Mouse (Mus musculus) heart, embryonic 10.5 days (tissue): ENCODE measurements around the gene Ppp1r3g. TPM values are rescaled to one million over a fixed set of nuclear protein-coding genes. Genes with fewer than 3 reads are reported as not detected.

ENCODE experiments used
- DNase-seq: peaks from one replicate; pipeline ENCODE4 v3.0.0-alpha.2; 2017; ENCODE audit warnings: low spot score
- H3K27ac ChIP-seq: fragments of 300-500 bp; sonication (generic); 2 replicates; pipeline ENCODE4 v1.5.1; 2016; ENCODE audit warnings: mild to moderate bottlenecking
- H3K27me3 ChIP-seq: fragments of 300-500 bp; sonication (generic); 2 replicates; pipeline ENCODE4 v1.6.1; 2016; ENCODE audit warnings: mild to moderate bottlenecking; ENCODE audit not compliant: poor library complexity, insufficient read depth, severe bottlenecking
- H3K36me3 ChIP-seq: fragments of 300-500 bp; sonication (generic); 2 replicates; pipeline ENCODE4 v1.6.1; 2016; ENCODE audit warnings: mild to moderate bottlenecking, moderate library complexity
- H3K4me1 ChIP-seq: fragments of 300-500 bp; sonication (generic); 2 replicates; pipeline ENCODE4 v1.6.1; 2016; ENCODE audit warnings: mild to moderate bottlenecking
- H3K4me3 ChIP-seq: fragments of 300-500 bp; sonication (generic); 2 replicates; pipeline ENCODE4 v1.5.1; 2016; ENCODE audit warnings: mild to moderate bottlenecking, moderate library complexity
- H3K9me3 ChIP-seq: fragments of 300-500 bp; sonication (generic); 2 replicates; pipeline ENCODE4 v1.6.1; 2016; ENCODE audit warnings: mild to moderate bottlenecking, moderate library complexity
- WGBS: fragments of 180-500 bp; shearing (Covaris S2); methylation state at CpG from one replicate; pipeline ENCODE4 v1.1.7; 2016; 5-methylcytosine and 5-hydroxymethylcytosine counted together
- polyA plus RNA-seq: library from polyadenylated mRNA; unstranded; fragments of >200 nt; fragmentation: Nextera tagmentation; extraction: Ambion mirVana; gene quantifications from 2 replicates; pipeline ENCODE4 v1.2.1, GENCODE M21; 2016

Ppp1r3g gene
- 6.2 and 7.6 TPM in 2 replicates for polyA plus RNA-seq

- Histone ChIP-seq H3K9me3 (no peaks in the 10 kb centered on the region), H3K27ac (no peak within 1 kb of the TSS), H3K4me1 (no peaks in the 10 kb centered on the region), H3K4me3 (no peak within 1 kb of the TSS), H3K36me3 (no peaks in the 10 kb centered on the region), H3K27me3 (no peaks in the 10 kb centered on the region)
- DNase-seq, result no peak
- WGBS, result 95% methylated on average over 1 of the region's 1 CpGs
These were observed at the start of gene Ppp1r3g for GRCm38 (mm10) chr13:35958539-35958938. TSS of gene Ppp1r3g (plus strand) at chr13:35958839.

DNA sequence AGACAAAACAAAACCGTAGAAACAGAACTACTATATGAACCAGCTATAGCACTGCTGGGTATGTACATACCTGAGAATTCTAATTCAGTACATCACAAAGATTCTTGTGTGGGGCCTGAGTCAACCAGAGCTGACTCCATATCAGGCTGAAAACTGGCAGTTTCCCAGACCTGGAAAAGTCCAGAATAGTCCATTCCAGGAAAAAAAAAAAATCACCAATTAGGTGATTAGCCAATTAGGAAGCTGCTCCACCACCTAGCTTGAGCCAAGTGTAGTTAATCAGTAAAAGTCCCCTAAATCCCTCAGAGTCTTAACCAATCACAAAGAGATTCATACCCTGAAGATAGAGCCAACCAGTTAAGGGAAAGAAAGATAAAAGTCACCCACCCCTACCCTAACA is 47.2 kb upstream of the Ppp1r3g start:
- 69% methylated on average over 1 of the region's 1 CpGs for WGBS
- H3K36me3 ChIP-seq, result no peaks in the 10 kb centered on the region
- DNase-seq, result no peak

DNA sequence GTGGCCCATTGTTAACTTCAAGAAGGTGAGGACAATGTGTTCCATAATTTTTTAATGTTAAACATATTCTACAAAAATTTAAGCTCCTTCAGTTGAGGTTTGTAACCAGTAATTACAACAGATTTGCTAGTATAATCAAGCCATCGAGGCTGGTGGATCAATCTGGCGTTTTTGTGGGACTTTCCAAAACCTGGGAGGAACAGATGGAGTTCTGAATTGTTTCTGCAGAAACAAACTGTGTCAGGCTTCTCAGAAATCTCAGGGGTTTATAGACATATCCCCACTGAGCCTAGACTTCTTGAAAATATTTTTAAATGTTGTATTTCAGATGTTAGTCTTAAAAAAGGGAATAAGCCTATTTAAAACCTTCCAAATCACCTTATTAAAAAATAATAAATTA is 20.6 kb upstream of the Ppp1r3g start:
- H3K27me3 ChIP-seq, result no peaks in the 10 kb centered on the region
- H3K4me1 ChIP-seq, result no peaks in the 10 kb centered on the region
- no peak overlapping the region for H3K4me3 ChIP-seq
- H3K9me3 ChIP-seq, result no peaks in the 10 kb centered on the region
- DNase-seq, result no peak
- H3K27ac ChIP-seq, result no peak overlapping the region
- 85% methylated on average over 2 of the region's 2 CpGs for WGBS
- no peaks in the 10 kb centered on the region for H3K36me3 ChIP-seq

More for the DNA sequence above, 47.2 kb upstream of the Ppp1r3g start:
- H3K9me3 ChIP-seq, result 0 out of 2 replicates have a peak, but pooled peaks cover 2% of the 10 kb centered on the region
- no peaks in the 10 kb centered on the region for H3K4me1 ChIP-seq
- H3K4me3 ChIP-seq, result no peak overlapping the region
- no peak overlapping the region for H3K27ac ChIP-seq
- H3K27me3 ChIP-seq, result no peaks in the 10 kb centered on the region

GRCm38 (mm10) chr13:35939871-35940665 is 18.6 kb upstream of the Ppp1r3g start:
- Histone ChIP-seq H3K4me3 (no peak overlapping the region), H3K9me3 (no peaks in the 10 kb centered on the region), H3K27me3 (no peaks in the 10 kb centered on the region), H3K27ac (no peak overlapping the region), H3K36me3 (no peaks in the 10 kb centered on the region), H3K4me1 (no peaks in the 10 kb centered on the region)
- WGBS, result 63% methylated on average over 18 of the region's 18 CpGs
- no peak for DNase-seq

GRCm38 (mm10) chr13:35940934-35941333 is 17.7 kb upstream of the Ppp1r3g start:
- DNase-seq, result no peak
- H3K27me3 ChIP-seq, result peaks cover 3% of the 10 kb centered on the region; the same call in 1 of the 2 replicates
- no peaks in the 10 kb centered on the region for H3K36me3 ChIP-seq
- H3K4me1 ChIP-seq, result no peaks in the 10 kb centered on the region
- no peak overlapping the region for H3K27ac ChIP-seq
- 77% methylated on average over 5 of the region's 5 CpGs for WGBS
- H3K4me3 ChIP-seq, result no peak overlapping the region
- H3K9me3 ChIP-seq, result no peaks in the 10 kb centered on the region

DNA sequence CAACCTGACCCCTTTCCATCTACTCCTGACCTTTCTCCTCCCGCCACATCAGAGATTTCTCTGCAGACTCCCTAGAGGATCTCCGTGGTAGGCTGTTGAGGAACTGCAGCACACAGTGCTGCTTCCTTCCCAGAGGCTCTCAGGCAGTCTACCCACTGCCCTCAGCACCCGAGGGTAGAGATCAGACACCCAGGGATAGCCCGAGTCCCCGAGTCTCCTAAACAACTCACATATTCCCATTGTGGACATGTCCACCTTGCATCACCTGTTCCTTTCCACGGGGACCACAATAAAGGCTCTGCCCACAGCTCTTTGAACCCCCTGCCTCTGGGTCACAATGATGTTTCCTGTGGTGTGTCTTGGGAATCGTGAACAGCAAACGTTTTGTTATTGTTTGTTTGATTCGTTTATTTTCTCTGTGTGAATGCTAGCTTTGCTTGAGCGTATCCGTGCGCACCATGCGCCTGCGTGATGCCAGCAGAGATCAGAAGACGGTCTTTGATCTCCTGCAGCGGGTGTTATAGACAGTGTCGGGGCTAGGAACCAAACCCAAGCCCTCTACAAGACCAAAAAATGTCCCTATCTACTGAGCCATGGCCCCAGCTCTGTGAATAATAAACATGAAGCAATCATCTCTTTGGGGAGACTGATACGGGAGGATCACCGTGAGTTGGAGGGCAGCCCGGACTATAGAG is 11.8 kb upstream of the Ppp1r3g start:
- no peak overlapping the region for H3K4me3 ChIP-seq
- no peak overlapping the region for H3K27ac ChIP-seq
- WGBS, result 72% methylated on average over 20 of the region's 20 CpGs
- no peaks in the 10 kb centered on the region for H3K9me3 ChIP-seq
- no peak for DNase-seq
- H3K4me1 ChIP-seq, result no peaks in the 10 kb centered on the region
- peaks cover 20% of the 10 kb centered on the region; the same call in 1 of the 2 replicates for H3K27me3 ChIP-seq
- no peaks in the 10 kb centered on the region for H3K36me3 ChIP-seq

DNA sequence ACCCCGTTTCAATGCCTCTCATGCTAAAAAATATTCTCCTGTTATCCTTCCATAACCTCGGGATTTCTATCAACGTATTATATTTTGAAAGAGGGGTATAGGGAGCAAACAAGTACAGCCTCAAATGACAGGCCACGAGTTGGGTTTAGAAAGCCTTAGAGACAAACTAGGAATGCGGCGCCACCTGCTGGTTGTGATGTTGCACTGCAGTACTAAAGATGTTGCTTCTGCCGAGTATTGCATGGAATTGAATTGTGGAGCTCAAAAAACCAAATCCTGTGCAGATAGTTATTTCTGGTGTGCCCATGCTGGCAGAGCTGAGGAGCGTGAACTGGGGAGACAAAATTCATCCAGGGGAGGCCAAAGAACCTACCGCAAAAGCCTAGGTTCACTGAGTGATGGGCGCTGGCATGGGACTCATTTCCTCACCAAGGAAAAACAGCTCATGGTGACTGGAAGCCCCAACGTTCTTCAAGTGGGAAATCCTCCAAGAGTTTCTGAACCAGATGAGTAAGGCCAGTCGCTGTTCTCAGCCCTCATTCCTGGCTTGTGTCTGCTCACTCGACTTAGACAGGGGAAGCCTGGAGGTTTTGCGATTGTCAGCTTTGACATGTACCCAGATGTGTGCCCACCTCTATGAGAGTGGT is 11.2 kb upstream of the Ppp1r3g start:
- peaks cover 20% of the 10 kb centered on the region; the same call in 1 of the 2 replicates for H3K27me3 ChIP-seq
- H3K9me3 ChIP-seq, result no peaks in the 10 kb centered on the region
- H3K4me1 ChIP-seq, result no peaks in the 10 kb centered on the region
- DNase-seq, result peak; percentile 83
- H3K27ac ChIP-seq, result no peak overlapping the region
- no peaks in the 10 kb centered on the region for H3K36me3 ChIP-seq
- WGBS, result 21% methylated on average over 14 of the region's 14 CpGs
- H3K4me3 ChIP-seq, result no peak overlapping the region

DNA sequence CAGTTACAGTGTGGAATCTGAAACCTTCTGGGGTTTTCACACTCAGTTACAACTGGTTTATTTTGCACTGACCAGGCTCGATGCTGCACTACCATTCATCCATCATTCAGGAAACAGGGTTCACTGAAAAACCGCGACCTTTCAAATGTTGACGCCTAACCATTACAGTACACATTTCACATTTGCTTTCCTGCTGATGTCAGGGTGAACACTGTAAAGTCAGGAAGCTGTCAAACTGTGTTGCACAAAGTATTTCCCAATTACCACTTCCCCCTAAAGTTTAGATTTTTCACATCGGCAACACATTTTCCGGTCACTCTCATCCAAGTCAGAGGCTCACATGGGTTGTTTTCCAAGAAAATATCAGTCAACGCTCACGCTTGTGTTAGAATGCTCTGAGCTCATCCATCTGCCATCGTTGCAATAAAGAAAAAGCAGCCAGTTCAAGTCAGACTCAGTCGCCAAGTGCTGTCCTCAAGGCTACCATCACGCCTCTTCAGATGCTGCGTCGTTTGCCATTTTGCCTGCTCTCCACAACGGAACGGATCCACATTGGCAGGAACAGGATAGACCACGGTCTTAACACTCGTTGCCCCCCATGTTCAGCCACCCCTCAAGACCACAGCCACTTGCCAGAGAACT is 8.7 kb upstream of the Ppp1r3g start:
- WGBS, result 83% methylated on average over 17 of the region's 17 CpGs
- Histone ChIP-seq H3K4me3 (no peak overlapping the region), H3K27ac (no peak overlapping the region), H3K36me3 (no peaks in the 10 kb centered on the region), H3K4me1 (no peaks in the 10 kb centered on the region), H3K27me3 (peaks cover 20% of the 10 kb centered on the region; the same call in 1 of the 2 replicates), H3K9me3 (no peaks in the 10 kb centered on the region)
- no peak for DNase-seq

GRCm38 (mm10) chr13:35959391-35960067 is 890 bp downstream of the Ppp1r3g start:
- H3K27me3 ChIP-seq, result no peaks in the 10 kb centered on the region
- H3K4me1 ChIP-seq, result no peaks in the 10 kb centered on the region
- 74% methylated on average over 12 of the region's 12 CpGs for WGBS
- H3K27ac ChIP-seq, result no peak overlapping the region
- no peaks in the 10 kb centered on the region for H3K9me3 ChIP-seq
- no peak for DNase-seq
- no peaks in the 10 kb centered on the region for H3K36me3 ChIP-seq
- H3K4me3 ChIP-seq, result no peak overlapping the region

DNA sequence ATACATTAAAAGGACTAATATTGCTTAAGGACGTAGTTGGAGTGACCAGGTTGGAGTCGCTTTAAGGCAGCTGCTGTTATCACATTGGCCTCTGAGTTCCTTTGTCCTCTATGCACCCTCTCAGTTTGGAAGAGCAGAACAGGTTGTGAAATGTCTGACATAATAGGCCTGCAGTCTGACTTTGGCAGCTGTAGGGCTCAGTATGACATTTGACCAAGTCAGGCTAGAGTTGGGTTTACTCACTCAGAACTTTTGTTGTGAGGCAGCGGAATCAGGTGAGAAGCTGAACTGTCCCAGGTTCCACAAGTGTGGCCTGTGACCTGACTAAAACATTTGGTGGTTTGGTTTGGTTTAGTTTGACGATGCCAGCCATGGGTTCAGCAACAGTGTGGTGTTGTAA is 4.9 kb downstream of the Ppp1r3g start:
- Histone ChIP-seq H3K36me3 (no peaks in the 10 kb centered on the region), H3K9me3 (no peaks in the 10 kb centered on the region), H3K27me3 (0 out of 2 replicates have a peak, but pooled peaks cover 4% of the 10 kb centered on the region), H3K4me1 (0 out of 2 replicates have a peak, but pooled peaks cover 12% of the 10 kb centered on the region), H3K4me3 (no peak overlapping the region), H3K27ac (no peak overlapping the region)
- no peak for DNase-seq
- 78% methylated on average over 4 of the region's 4 CpGs for WGBS

DNA sequence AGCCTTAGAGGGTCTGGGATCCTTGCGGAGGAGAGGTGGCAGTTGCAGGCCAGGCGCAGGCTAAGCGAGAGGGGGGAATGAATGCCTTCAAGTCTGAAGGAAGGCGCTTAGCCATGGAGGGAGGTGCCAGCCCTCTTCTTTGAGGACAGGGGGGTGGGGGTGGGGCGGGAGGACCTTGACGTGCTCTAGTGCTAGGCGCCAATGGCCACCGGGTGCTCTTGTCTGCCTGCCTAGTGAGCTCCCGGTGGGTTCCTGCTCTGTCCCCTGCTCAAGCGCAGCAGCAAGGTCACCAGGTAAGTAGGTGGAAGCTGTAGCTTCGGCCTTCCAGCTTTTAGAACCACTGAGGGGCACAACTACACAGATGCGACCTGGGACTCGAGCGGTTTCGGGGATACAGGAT is 9.1 kb downstream of the Ppp1r3g start:
- WGBS, result 1% methylated on average over 15 of the region's 15 CpGs
- DNase-seq, result peak; percentile 80
- H3K9me3 ChIP-seq, result no peaks in the 10 kb centered on the region
- H3K4me3 ChIP-seq, result peak overlapping the region; percentile 73
- no peaks in the 10 kb centered on the region for H3K36me3 ChIP-seq
- H3K27ac ChIP-seq, result peak overlapping the region; percentile 89
- peaks cover 15% of the 10 kb centered on the region for H3K27me3 ChIP-seq
- H3K4me1 ChIP-seq, result peaks cover 25% of the 10 kb centered on the region

DNA sequence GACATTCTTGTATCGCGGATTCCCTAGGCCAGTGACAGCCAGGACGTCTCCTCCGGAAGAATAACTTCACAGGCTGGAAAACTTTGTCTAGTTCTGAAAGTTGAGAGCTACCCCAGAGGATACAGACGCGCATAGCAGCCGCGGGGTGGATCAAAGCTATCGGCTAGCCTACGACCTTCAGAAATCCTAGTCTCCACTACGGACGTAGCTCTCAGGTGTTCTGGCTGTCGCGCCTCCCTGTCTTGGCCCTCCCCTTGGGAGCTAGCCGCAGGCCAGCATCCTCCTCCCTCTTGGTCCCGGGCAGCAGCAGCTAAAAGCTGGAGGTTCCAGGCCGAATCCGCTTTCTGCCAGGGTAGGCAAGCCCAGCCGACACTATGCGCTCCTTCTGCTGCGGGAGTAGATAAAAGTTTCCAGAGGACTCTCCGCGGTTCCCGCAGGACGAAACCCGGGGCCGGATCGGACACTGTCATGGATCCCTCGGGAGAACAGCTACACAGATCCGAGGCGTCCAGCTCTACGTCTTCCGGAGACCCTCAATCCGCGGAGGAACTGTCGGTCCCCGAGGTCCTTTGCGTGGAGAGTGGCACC is 9.6 kb downstream of the Ppp1r3g start:
- Histone ChIP-seq H3K36me3 (no peaks in the 10 kb centered on the region), H3K4me1 (peaks cover 25% of the 10 kb centered on the region), H3K4me3 (peak overlapping the region; percentile 73), H3K9me3 (no peaks in the 10 kb centered on the region), H3K27me3 (peaks cover 15% of the 10 kb centered on the region), H3K27ac (peak overlapping the region; percentile 89)
- peak; percentile 80 for DNase-seq
- under 1% methylated on average over 38 of the region's 38 CpGs for WGBS
